Mouse (Mus musculus): ENCODE measurements around the gene Cpm.

GRCm38 (mm10) chr10:117583155-117584061, 45.9 kb upstream of the Cpm start:
- TF ChIP-seq CTCF (IDR thresholded peaks at IDR 0.05; ENCODE audit: low read depth, low read length) (no peak), GATA1 (IDR thresholded peaks at IDR 0.05; ENCODE audit: borderline replicate concordance, low read length) (no peak), POLR2AphosphoS5 (IDR thresholded peaks at IDR 0.05; ENCODE audit: insufficient replicate concordance, low read depth, low read length) (no peak), TAL1 (conservative IDR thresholded peaks at IDR 0.05; ENCODE audit: low read depth, low read length) (no peak)
